Mouse (Mus musculus) midbrain, embryonic 11.5 days (tissue): ENCODE data around the gene Wfdc21. TPM values are rescaled to one million over a fixed set of nuclear protein-coding genes. Genes with fewer than 3 reads are reported as not detected.

Source experiments
- ATAC-seq: fragments of 200-750 bp; cut with Nextera tagmentation; 2 replicates; pipeline ENCODE4 v1.8.0; 2017; ENCODE audit warnings: moderate TSS enrichment, moderate library complexity; ENCODE audit not compliant: low FRiP score
- DNase-seq: peaks from one replicate; pipeline ENCODE4 v3.0.0; 2015; ENCODE audit warnings: low spot score; ENCODE audit errors: missing footprints
- H3K27ac ChIP-seq: fragments of 300-500 bp; sonication (generic); 2 replicates; pipeline ENCODE4 v1.5.1; 2014; ENCODE audit warnings: low read depth, low read length
- H3K27me3 ChIP-seq: fragments of 300-500 bp; sonication (generic); 2 replicates; pipeline ENCODE4 v1.6.1; 2014; ENCODE audit warnings: mild to moderate bottlenecking, low read length, moderate library complexity, mixed read lengths; ENCODE audit not compliant: control insufficient read depth, insufficient read depth
- H3K36me3 ChIP-seq: fragments of 300-500 bp; sonication (generic); 2 replicates; pipeline ENCODE4 v1.6.1; 2014; ENCODE audit warnings: mild to moderate bottlenecking, low read length, moderate library complexity, mixed read lengths; ENCODE audit not compliant: control insufficient read depth, insufficient read depth
- H3K4me1 ChIP-seq: fragments of 300-500 bp; sonication (generic); 2 replicates; pipeline ENCODE4 v1.6.1; 2014; ENCODE audit warnings: low read length; ENCODE audit not compliant: control insufficient read depth, insufficient read depth
- H3K4me2 ChIP-seq: fragments of 300-500 bp; sonication (generic); 2 replicates; pipeline ENCODE4 v1.6.1; 2014; ENCODE audit warnings: mild to moderate bottlenecking, moderate library complexity
- H3K4me3 ChIP-seq: fragments of 300-500 bp; sonication (generic); 2 replicates; pipeline ENCODE4 v1.5.1; 2014; ENCODE audit warnings: low read depth, low read length
- H3K9ac ChIP-seq: fragments of 300-500 bp; sonication (generic); 2 replicates; pipeline ENCODE4 v1.6.1; 2014; ENCODE audit warnings: low read length
- H3K9me3 ChIP-seq: fragments of 300-500 bp; sonication (generic); 2 replicates; pipeline ENCODE4 v1.6.1; 2016; ENCODE audit warnings: low read length; ENCODE audit not compliant: control insufficient read depth
- WGBS: fragments of 180-500 bp; shearing (Covaris S2); extraction: QIAGEN DNeasy Blood & Tissue Kit; methylation state at CpG from one replicate; pipeline ENCODE4 v1.1.7; 2014; 5-methylcytosine and 5-hydroxymethylcytosine counted together
- polyA plus RNA-seq: library from polyadenylated mRNA; unstranded; fragments of >200 nt; fragmentation: Nextera tagmentation; extraction: Ambion mirVana; gene quantifications from 2 replicates; pipeline ENCODE4 v1.2.1, GENCODE M21; 2014

The Wfdc21 gene
- polyA plus RNA-seq, 1 experiment from 2014 or later: not detected

GRCm38 (mm10) chr11:83743525-83743924 lies 3.2 kb upstream of the Wfdc21 start:
- DNase-seq (peak; percentile 28), ATAC-seq (no peak)
- Histone ChIP-seq H3K9ac (no peak overlapping the region), H3K4me1 (no peaks in the 10 kb centered on the region), H3K4me2 (no peak overlapping the region), H3K9me3 (no peaks in the 10 kb centered on the region), H3K36me3 (no peaks in the 10 kb centered on the region), H3K4me3 (no peak overlapping the region), H3K27ac (no peak overlapping the region), H3K27me3 (no peaks in the 10 kb centered on the region)
- 87% methylated on average over 3 of the region's 3 CpGs for WGBS

- Histone ChIP-seq H3K4me1 (no peaks in the 10 kb centered on the region), H3K9me3 (no peaks in the 10 kb centered on the region), H3K9ac (no peak overlapping the region), H3K4me3 (no peak overlapping the region), H3K4me2 (no peak overlapping the region), H3K27ac (no peak overlapping the region), H3K27me3 (no peaks in the 10 kb centered on the region), H3K36me3 (no peaks in the 10 kb centered on the region)
- ATAC-seq (no peak), DNase-seq (peak; percentile 21)
- 71% methylated on average over 4 of the region's 4 CpGs for WGBS
Observed at GRCm38 (mm10) chr11:83746152-83746551, 588 bp upstream of the Wfdc21 start.

GRCm38 (mm10) chr11:83747376-83748265 lies 881 bp downstream of the Wfdc21 start:
- ATAC-seq (no peak), DNase-seq (peak; percentile 6)
- Histone ChIP-seq H3K36me3 (no peaks in the 10 kb centered on the region), H3K9ac (no peak overlapping the region), H3K4me3 (no peak overlapping the region), H3K4me2 (no peak overlapping the region), H3K27ac (no peak overlapping the region), H3K27me3 (no peaks in the 10 kb centered on the region), H3K9me3 (no peaks in the 10 kb centered on the region), H3K4me1 (no peaks in the 10 kb centered on the region)
- 71% methylated on average over 6 of the region's 6 CpGs for WGBS

GRCm38 (mm10) chr11:83753581-83754181 lies 6.9 kb downstream of the Wfdc21 start, which contains the start of gene Heatr6:
Gene Heatr6 (plus strand): TSS chr11:83753696.
- H3K4me3 ChIP-seq: peak within 1 kb of the TSS; percentile 89
- H3K9me3 ChIP-seq: no peaks in the 10 kb centered on the region
- H3K36me3 ChIP-seq: peaks cover 13% of the 10 kb centered on the region
- peak within 1 kb of the TSS; percentile 77 for H3K4me2 ChIP-seq
- under 1% methylated on average over 47 of the region's 47 CpGs for WGBS
- peak within 1 kb of the TSS; percentile 90 for H3K9ac ChIP-seq
- H3K27ac ChIP-seq: peak within 1 kb of the TSS; percentile 79
- ATAC-seq: peak; percentile 98
- peaks cover 9% of the 10 kb centered on the region; the same call in 1 of the 2 replicates for H3K4me1 ChIP-seq
- H3K27me3 ChIP-seq: no peaks in the 10 kb centered on the region
- peak; percentile 98 for DNase-seq

- 0 out of 2 replicates have a peak, but pooled peaks have one; percentile 54 for ATAC-seq
- H3K4me2 ChIP-seq: peak overlapping the region; percentile 77
Observed at GRCm38 (mm10) chr11:83754227-83754626, 7.5 kb downstream of the Wfdc21 start.

GRCm38 (mm10) chr11:83767306-83767705 lies 20.6 kb downstream of the Wfdc21 start:
- no peaks in the 10 kb centered on the region for H3K4me1 ChIP-seq
- H3K36me3 ChIP-seq: peaks cover 39% of the 10 kb centered on the region
- no peaks in the 10 kb centered on the region for H3K27me3 ChIP-seq
- no peaks in the 10 kb centered on the region for H3K9me3 ChIP-seq
- ATAC-seq: no peak
- no peak overlapping the region for H3K4me2 ChIP-seq
- no peak overlapping the region for H3K4me3 ChIP-seq
- peak; percentile 62 for DNase-seq
- H3K9ac ChIP-seq: no peak overlapping the region
- 94% methylated on average over 9 of the region's 9 CpGs for WGBS
- H3K27ac ChIP-seq: no peak overlapping the region

More at GRCm38 (mm10) chr11:83754227-83754626, 7.5 kb downstream of the Wfdc21 start:
- Histone ChIP-seq H3K9ac (peak overlapping the region; percentile 90), H3K4me1 (peaks cover 9% of the 10 kb centered on the region; the same call in 1 of the 2 replicates), H3K27me3 (no peaks in the 10 kb centered on the region), H3K4me3 (peak overlapping the region; percentile 89), H3K9me3 (no peaks in the 10 kb centered on the region), H3K36me3 (peaks cover 16% of the 10 kb centered on the region), H3K27ac (peak overlapping the region; percentile 79; the same call in 1 of the 2 replicates)
- 4% methylated on average over 8 of the region's 8 CpGs for WGBS
- DNase-seq: no peak

GRCm38 (mm10) chr11:83768976-83769375 lies 22.2 kb downstream of the Wfdc21 start:
- H3K9me3 ChIP-seq: no peaks in the 10 kb centered on the region
- peak; percentile 61 for DNase-seq
- H3K9ac ChIP-seq: no peak overlapping the region
- no peak overlapping the region for H3K4me3 ChIP-seq
- no peak overlapping the region for H3K4me2 ChIP-seq
- no peak for ATAC-seq
- no peaks in the 10 kb centered on the region for H3K4me1 ChIP-seq
- 87% methylated on average over 4 of the region's 4 CpGs for WGBS
- no peak overlapping the region for H3K27ac ChIP-seq
- no peaks in the 10 kb centered on the region for H3K27me3 ChIP-seq
- peaks cover 34% of the 10 kb centered on the region for H3K36me3 ChIP-seq

- Histone ChIP-seq H3K36me3 (peaks cover 36% of the 10 kb centered on the region), H3K27ac (no peak overlapping the region), H3K4me2 (no peak overlapping the region), H3K9ac (no peak overlapping the region), H3K4me3 (no peak overlapping the region), H3K27me3 (no peaks in the 10 kb centered on the region), H3K9me3 (no peaks in the 10 kb centered on the region), H3K4me1 (no peaks in the 10 kb centered on the region)
- 94% methylated on average over 7 of the region's 7 CpGs for WGBS
- ATAC-seq: no peak
- peak; percentile 75 for DNase-seq
Observed at GRCm38 (mm10) chr11:83771014-83771413, 24.3 kb downstream of the Wfdc21 start.

GRCm38 (mm10) chr11:83772341-83772740 lies 25.6 kb downstream of the Wfdc21 start:
- no peaks in the 10 kb centered on the region for H3K27me3 ChIP-seq
- no peak overlapping the region for H3K4me3 ChIP-seq
- 97% methylated on average over 6 of the region's 6 CpGs for WGBS
- no peak overlapping the region for H3K4me2 ChIP-seq
- peak; percentile 49 for DNase-seq
- H3K4me1 ChIP-seq: no peaks in the 10 kb centered on the region
- no peak overlapping the region for H3K9ac ChIP-seq
- H3K27ac ChIP-seq: no peak overlapping the region
- ATAC-seq: no peak
- no peaks in the 10 kb centered on the region for H3K9me3 ChIP-seq
- H3K36me3 ChIP-seq: peaks cover 32% of the 10 kb centered on the region
